Mouse (Mus musculus) hindbrain, postnatal 0 days (tissue): ENCODE results near the gene Cables2. TPM values are rescaled to one million over a fixed set of nuclear protein-coding genes. Genes with fewer than 3 reads are reported as not detected.

ENCODE experiments used
- ATAC-seq: fragments of 200-750 bp; cut with Nextera tagmentation; 2 replicates; pipeline ENCODE4 v1.8.0; 2017; ENCODE audit warnings: mild to moderate bottlenecking, moderate TSS enrichment, moderate library complexity
- DNase-seq: peaks from one replicate; pipeline ENCODE4 v3.0.0-alpha.2; 2015; ENCODE audit warnings: low spot score
- H3K27ac ChIP-seq: fragments of 300-500 bp; sonication (generic); 2 replicates; pipeline ENCODE4 v1.5.1; 2014; ENCODE audit warnings: mild to moderate bottlenecking
- H3K27me3 ChIP-seq: fragments of 300-500 bp; sonication (generic); 2 replicates; pipeline ENCODE4 v1.6.1; 2014; ENCODE audit warnings: low read length, mixed read lengths; ENCODE audit not compliant: insufficient read depth
- H3K36me3 ChIP-seq: fragments of 300-500 bp; sonication (generic); 2 replicates; pipeline ENCODE4 v1.6.1; 2014; ENCODE audit warnings: low read length, mixed read lengths; ENCODE audit not compliant: insufficient read depth
- H3K4me1 ChIP-seq: fragments of 300-500 bp; sonication (generic); 2 replicates; pipeline ENCODE4 v1.6.1; 2014; ENCODE audit warnings: antibody characterized with exemption, low read length, mixed read lengths; ENCODE audit not compliant: insufficient read depth
- H3K4me2 ChIP-seq: fragments of 300-500 bp; sonication (generic); 2 replicates; pipeline ENCODE4 v1.6.1; 2014; ENCODE audit warnings: low read depth, mild to moderate bottlenecking, low read length, moderate library complexity, mixed read lengths
- H3K4me3 ChIP-seq: fragments of 300-500 bp; sonication (generic); 2 replicates; pipeline ENCODE4 v1.5.1; 2014; ENCODE audit warnings: low read length
- H3K9ac ChIP-seq: fragments of 300-500 bp; sonication (generic); replicated peaks from 2 replicates; pipeline ENCODE4 v1.6.1; 2014; ENCODE audit warnings: mild to moderate bottlenecking, low read length, moderate library complexity, mixed read lengths
- H3K9me3 ChIP-seq: fragments of 300-500 bp; sonication (generic); 2 replicates; pipeline ENCODE4 v1.6.1; 2016; ENCODE audit warnings: low read length, mixed read lengths
- CTCF ChIP-seq: IDR thresholded peaks from 2 replicates; pipeline ENCODE4 v1.5.1; 2016; ENCODE audit warnings: antibody characterized with exemption, control low read depth, low read depth
- WGBS: fragments of 180-500 bp; shearing (Covaris S2); extraction: QIAGEN DNeasy Blood & Tissue Kit; methylation state at CpG from one replicate; pipeline ENCODE4 v1.1.7; 2014; 5-methylcytosine and 5-hydroxymethylcytosine counted together
- microRNA-seq, 2 experiments: library from miRNA; unstranded; fragments of <30 nt; microRNA quantifications; one replicate each; pipeline ENCODE4; 2016
- polyA plus RNA-seq: library from polyadenylated mRNA; unstranded; fragments of >200 nt; fragmentation: Nextera tagmentation; extraction: Ambion mirVana; gene quantifications from 2 replicates; pipeline ENCODE4 v1.2.1, GENCODE M21; 2015
- total RNA-seq: library from RNA; depleted of rRNA; stranded (reverse); fragments of >200 nt; gene quantifications from 2 replicates; pipeline ENCODE4 v1.2.3, GENCODE M21; 2014; rRNA removed

Gene Cables2
- total and polyA plus RNA-seq, 2 experiments from 2014 or later: 26.4 to 60.5 TPM

DNA sequence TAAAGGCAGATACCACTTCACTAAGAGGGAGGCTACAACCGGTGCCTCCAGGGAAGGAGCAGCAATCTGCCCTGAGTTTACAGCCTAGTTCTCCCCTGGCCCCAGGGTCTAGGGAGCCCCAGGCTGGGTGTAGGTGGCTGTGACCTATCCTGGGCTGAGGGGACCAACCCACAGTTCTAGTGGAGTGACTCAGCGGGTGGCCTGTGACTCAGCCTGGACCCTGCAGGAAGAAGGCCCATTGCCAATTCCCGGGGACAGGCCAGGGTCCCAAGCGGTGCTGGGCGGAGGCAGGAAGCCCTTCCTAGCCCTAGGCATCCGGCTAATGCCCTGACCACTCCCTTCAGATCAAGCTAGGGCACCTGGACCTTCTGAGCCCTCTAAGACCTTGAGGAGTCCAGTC is 57.3 kb downstream of the Cables2 start:
- peak overlapping the region; percentile 54; the same call in 1 of the 2 replicates for H3K27ac ChIP-seq
- 74% methylated on average over 6 of the region's 6 CpGs for WGBS
- H3K27me3 ChIP-seq: no peaks in the 10 kb centered on the region
- H3K9ac ChIP-seq: no peak overlapping the region
- H3K4me1 ChIP-seq: peaks cover 19% of the 10 kb centered on the region
- no peak overlapping the region for H3K4me2 ChIP-seq
- no peak for ATAC-seq
- DNase-seq: no peak
- no peak overlapping the region for H3K4me3 ChIP-seq
- no peaks in the 10 kb centered on the region for H3K9me3 ChIP-seq
- no peaks in the 10 kb centered on the region for H3K36me3 ChIP-seq
- TF ChIP-seq CTCF: no peak

- Histone ChIP-seq H3K9ac (no peak overlapping the region), H3K27me3 (no peaks in the 10 kb centered on the region), H3K36me3 (no peaks in the 10 kb centered on the region), H3K4me2 (no peak overlapping the region), H3K9me3 (no peaks in the 10 kb centered on the region), H3K27ac (peak overlapping the region; percentile 54; the same call in 1 of the 2 replicates), H3K4me3 (no peak overlapping the region), H3K4me1 (peaks cover 19% of the 10 kb centered on the region)
- DNase-seq (no peak), ATAC-seq (no peak)
- no peak for TF ChIP-seq CTCF
- 59% methylated on average over 8 of the region's 8 CpGs for WGBS
These were observed 58.3 kb downstream of the Cables2 start for GRCm38 (mm10) chr2:180215011-180215461.

DNA sequence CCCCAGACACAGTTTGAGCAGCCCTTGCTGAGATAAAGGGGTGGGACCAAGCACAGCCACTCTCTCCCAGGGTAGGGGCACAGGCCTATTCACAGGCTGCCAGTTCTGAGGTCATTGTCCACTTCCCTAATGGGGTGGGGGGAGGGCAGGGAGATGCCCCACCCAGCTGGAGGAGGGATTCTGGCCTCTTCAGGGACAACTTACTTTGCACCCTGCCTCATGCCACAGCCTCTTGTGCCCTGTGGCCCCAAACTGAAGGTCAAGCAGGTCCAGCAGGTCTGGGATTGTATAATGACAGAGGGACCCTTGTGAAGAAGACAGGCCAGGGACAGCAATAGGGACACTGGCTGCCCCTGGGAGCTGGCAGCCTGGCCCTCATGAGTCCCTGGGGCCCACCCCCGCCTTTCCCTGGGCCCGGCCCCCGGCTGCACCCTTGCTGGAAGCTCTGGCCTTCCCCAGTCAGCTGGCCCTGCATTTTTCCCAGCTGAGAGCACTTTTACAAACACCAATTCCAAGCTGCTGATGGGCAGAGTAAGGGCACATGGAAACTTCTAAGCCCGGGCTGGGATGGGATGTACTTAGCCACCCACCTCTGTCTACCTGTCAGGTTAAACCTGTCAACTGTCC is 58.8 kb downstream of the Cables2 start:
- H3K9me3 ChIP-seq: no peaks in the 10 kb centered on the region
- peaks cover 19% of the 10 kb centered on the region for H3K4me1 ChIP-seq
- H3K9ac ChIP-seq: no peak overlapping the region
- 57% methylated on average over 4 of the region's 4 CpGs for WGBS
- H3K36me3 ChIP-seq: no peaks in the 10 kb centered on the region
- H3K27me3 ChIP-seq: no peaks in the 10 kb centered on the region
- no peak for DNase-seq
- ATAC-seq: peak; percentile 43; the same call in 1 of the 2 replicates
- H3K4me2 ChIP-seq: no peak overlapping the region
- peak overlapping the region; percentile 36; the same call in 1 of the 2 replicates for H3K27ac ChIP-seq
- no peak for TF ChIP-seq CTCF
- no peak overlapping the region for H3K4me3 ChIP-seq

- H3K4me1 ChIP-seq: 0 out of 2 replicates have a peak, but pooled peaks cover 4% of the 10 kb centered on the region
- WGBS: 91% methylated on average over 3 of the region's 3 CpGs
- H3K9me3 ChIP-seq: no peaks in the 10 kb centered on the region
- H3K36me3 ChIP-seq: no peaks in the 10 kb centered on the region
- H3K4me2 ChIP-seq: no peak overlapping the region
- H3K27me3 ChIP-seq: no peaks in the 10 kb centered on the region
- H3K4me3 ChIP-seq: no peak overlapping the region
- no peak overlapping the region for H3K9ac ChIP-seq
- H3K27ac ChIP-seq: no peak overlapping the region
- peak; percentile 35 for TF ChIP-seq CTCF
- no peak for DNase-seq
- ATAC-seq: no peak
These were observed 61.0 kb downstream of the Cables2 start for GRCm38 (mm10) chr2:180212255-180212654.

DNA sequence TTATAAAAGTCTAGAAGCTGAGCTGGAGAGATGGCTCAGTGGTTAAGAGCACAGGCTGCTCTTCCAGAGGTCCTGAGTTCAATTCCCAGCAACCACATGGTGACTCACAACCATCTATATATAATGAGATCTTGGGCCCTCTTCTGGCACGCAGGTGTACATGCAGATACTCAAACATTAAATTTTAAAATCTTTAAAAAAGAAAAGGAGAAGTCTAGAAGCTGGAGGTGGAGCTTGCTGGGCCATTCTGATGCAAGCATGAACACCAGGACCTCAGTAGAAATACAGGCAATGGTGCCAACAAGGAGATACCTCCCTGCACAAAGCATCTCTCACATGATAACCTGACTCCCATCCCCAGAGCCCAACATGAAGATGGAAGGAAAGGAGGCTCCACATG is 64.3 kb downstream of the Cables2 start:
- ATAC-seq (no peak), DNase-seq (no peak)
- H3K36me3 ChIP-seq: no peaks in the 10 kb centered on the region
- no peak overlapping the region for H3K4me2 ChIP-seq
- no peaks in the 10 kb centered on the region for H3K9me3 ChIP-seq
- no peak for TF ChIP-seq CTCF
- H3K9ac ChIP-seq: no peak overlapping the region
- H3K4me3 ChIP-seq: no peak overlapping the region
- H3K4me1 ChIP-seq: 0 out of 2 replicates have a peak, but pooled peaks cover 8% of the 10 kb centered on the region
- WGBS: 92% methylated on average over 1 of the region's 1 CpGs
- H3K27ac ChIP-seq: no peak overlapping the region
- H3K27me3 ChIP-seq: no peaks in the 10 kb centered on the region

Small RNAs within 50 kb of the gene (microRNA-seq; reads per million reads assigned to microRNA genes)
- gene Mir3091: 0 to 0.88 reads per million in 2 experiments

Other genes with a start within 250 kb of the Cables2 start
- 88.2 and 102 TPM in 2 replicates for gene Lsm14b, start 248.5 kb downstream of the Cables2 start, total RNA-seq
- gene Lsm14b, start 248.5 kb downstream of the Cables2 start, polyA plus RNA-seq: 21.0 and 21.3 TPM in 2 replicates
- gene Psma7, start 231.1 kb downstream of the Cables2 start, total RNA-seq: 196 and 230 TPM in 2 replicates
- gene Psma7, start 231.1 kb downstream of the Cables2 start, polyA plus RNA-seq: 585 TPM in 2 replicates
- 80.7 and 100 TPM in 2 replicates for gene Ss18l1, start 231.0 kb downstream of the Cables2 start, total RNA-seq
- 34.2 and 37.2 TPM in 2 replicates for gene Ss18l1, start 231.0 kb downstream of the Cables2 start, polyA plus RNA-seq
- gene Mtg2, start 202.9 kb downstream of the Cables2 start, total RNA-seq: 17.2 and 17.3 TPM in 2 replicates
- gene Mtg2, start 202.9 kb downstream of the Cables2 start, polyA plus RNA-seq: 23.3 and 23.9 TPM in 2 replicates
- gene Hrh3, start 169.0 kb downstream of the Cables2 start, total RNA-seq: 5.9 and 11.4 TPM in 2 replicates
- gene Hrh3, start 169.0 kb downstream of the Cables2 start, polyA plus RNA-seq: 3.4 and 3.6 TPM in 2 replicates
- 39.2 and 44.0 TPM in 2 replicates for gene Osbpl2, start 154.2 kb downstream of the Cables2 start, total RNA-seq
- gene Osbpl2, start 154.2 kb downstream of the Cables2 start, polyA plus RNA-seq: 56.0 and 57.9 TPM in 2 replicates
- 107 and 119 TPM in 2 replicates for gene Adrm1, start 102.0 kb downstream of the Cables2 start, total RNA-seq
- 207 and 210 TPM in 2 replicates for gene Adrm1, start 102.0 kb downstream of the Cables2 start, polyA plus RNA-seq
- 10.3 and 16.5 TPM in 2 replicates for gene Lama5, start 47.6 kb downstream of the Cables2 start, total RNA-seq
- 2.7 and 3.5 TPM in 2 replicates for gene Lama5, start 47.6 kb downstream of the Cables2 start, polyA plus RNA-seq
- gene Rps21, start 16.1 kb downstream of the Cables2 start, total RNA-seq: 752 and 857 TPM in 2 replicates
- gene Rps21, start 16.1 kb downstream of the Cables2 start, polyA plus RNA-seq: 445 and 465 TPM in 2 replicates
- not detected in 2 replicates for gene Rbbp8nl, start 16.4 kb upstream of the Cables2 start, total RNA-seq
- gene Rbbp8nl, start 16.4 kb upstream of the Cables2 start, polyA plus RNA-seq: not detected in 2 replicates
- gene Gata5, start 61.2 kb upstream of the Cables2 start, total RNA-seq: not detected in 2 replicates
- gene Gata5, start 61.2 kb upstream of the Cables2 start, polyA plus RNA-seq: not detected in 2 replicates
- gene Slco4a1, start 182.7 kb upstream of the Cables2 start, total RNA-seq: 4.0 and 5.4 TPM in 2 replicates
- gene Slco4a1, start 182.7 kb upstream of the Cables2 start, polyA plus RNA-seq: 2.0 and 2.9 TPM in 2 replicates
- 9.0 and 11.1 TPM in 2 replicates for gene Ntsr1, start 226.5 kb upstream of the Cables2 start, total RNA-seq
- 2.8 and 2.9 TPM in 2 replicates for gene Ntsr1, start 226.5 kb upstream of the Cables2 start, polyA plus RNA-seq